Mouse (Mus musculus) T-helper 17 cell (primary cell): Measurements from ENCODE around the gene Fosb.

Experiments
- in situ Hi-C, 2 experiments: fragments of 300-600 bp; cut with MboI, MseI; formaldehyde crosslinking; loops; 1 replicate in 1 of 2; 2 replicates in 1 of 2; pipeline ENCODE4 v1.15.1; 2025; ENCODE audit warnings: high pct_unique_total_duplicates in 2 of 2

Gene Fosb

GRCm38 (mm10) chr7:19290969-19291596 is 18.8 kb downstream of the Fosb start:
- in situ Hi-C loops = no loop called here

- in situ Hi-C loops = loop anchor here (5.0 kb wide), 2 partner anchors 42 to 127 kb away; no protein-coding TSS in a partner anchor
Measured at GRCm38 (mm10) chr7:19284763-19285162, 25.1 kb downstream of the Fosb start.

GRCm38 (mm10) chr7:19283406-19283804 is 26.4 kb downstream of the Fosb start:
- in situ Hi-C loops = loop anchor here (5.0 kb wide), 2 partner anchors 41 to 126 kb away; no protein-coding TSS in a partner anchor

GRCm38 (mm10) chr7:19282791-19283405 is 27.0 kb downstream of the Fosb start:
- in situ Hi-C loops = loop anchor here (5.0 kb wide), 2 partner anchors 41 to 126 kb away; no protein-coding TSS in a partner anchor

GRCm38 (mm10) chr7:19282385-19282784 is 27.5 kb downstream of the Fosb start, which contains the start of gene Rtn2:
Gene Rtn2 (plus strand): TSS chr7:19282624.
- in situ Hi-C loops = loop anchor here (5.0 kb wide), 2 partner anchors 40 to 125 kb away; no protein-coding TSS in a partner anchor

- in situ Hi-C loops = loop anchor here (5.0 kb wide), 2 partner anchors 39 to 124 kb away; no protein-coding TSS in a partner anchor
Measured at GRCm38 (mm10) chr7:19281680-19282304, 28.1 kb downstream of the Fosb start.

- in situ Hi-C loops = loop anchor here (5.0 to 10.0 kb wide), 3 partner anchors 37 to 645 kb away; partner anchors contain the start of gene Pvr (in 1 of the 2)
Measured at GRCm38 (mm10) chr7:19279581-19280114, 30.2 kb downstream of the Fosb start, which contains the start of gene Ppm1n. Gene Ppm1n (minus strand): TSS chr7:19280064.

- in situ Hi-C loops = loop anchor here in 1 of 2 experiments (10.0 kb wide), 1 partner anchor 646 kb away; the partner anchor contains the start of gene Pvr
Measured at GRCm38 (mm10) chr7:19279052-19279451, 30.8 kb downstream of the Fosb start.

GRCm38 (mm10) chr7:19276253-19276652 is 33.6 kb downstream of the Fosb start:
- in situ Hi-C loops = loop anchor here in 1 of 2 experiments (10.0 kb wide), 1 partner anchor 649 kb away; the partner anchor contains the start of gene Pvr

GRCm38 (mm10) chr7:19272173-19272764 is 37.6 kb downstream of the Fosb start:
- in situ Hi-C loops = loop anchor here in 1 of 2 experiments (10.0 kb wide), 1 partner anchor 653 kb away; the partner anchor contains the start of gene Pvr

- in situ Hi-C loops = loop anchor here in 1 of 2 experiments (10.0 kb wide), 1 partner anchor 653 kb away; the partner anchor contains the start of gene Pvr
Measured at GRCm38 (mm10) chr7:19271238-19272172, 38.3 kb downstream of the Fosb start, which contains the start of gene Vasp. Gene Vasp (minus strand): TSS chr7:19271817.

GRCm38 (mm10) chr7:19270509-19271237 is 39.2 kb downstream of the Fosb start:
- in situ Hi-C loops = loop anchor here in 1 of 2 experiments (10.0 kb wide), 1 partner anchor 654 kb away; the partner anchor contains the start of gene Pvr

- in situ Hi-C loops = loop anchor here in 1 of 2 experiments (10.0 kb wide), 1 partner anchor 655 kb away; the partner anchor contains the start of gene Pvr
Measured at GRCm38 (mm10) chr7:19269721-19270441, 40.0 kb downstream of the Fosb start.

GRCm38 (mm10) chr7:19268993-19269681 is 40.7 kb downstream of the Fosb start:
- in situ Hi-C loops = no loop called here

- in situ Hi-C loops = no loop called here
Measured at GRCm38 (mm10) chr7:19267051-19267450, 42.8 kb downstream of the Fosb start.

- in situ Hi-C loops = no loop called here
Measured at GRCm38 (mm10) chr7:19265928-19266822, 43.7 kb downstream of the Fosb start.

GRCm38 (mm10) chr7:19265147-19265546 is 44.7 kb downstream of the Fosb start:
- in situ Hi-C loops = no loop called here
